Mouse (Mus musculus) common myeloid progenitor, adult 5-6 weeks (primary cell): Measurements from ENCODE around the gene Mdk. TPM values are rescaled to one million over a fixed set of nuclear protein-coding genes. Genes with fewer than 3 reads are reported as not detected.

ENCODE experiments used
- ATAC-seq: replicated peaks from 2 replicates; pipeline ENCODE4 v1.8.0; 2016; ENCODE audit warnings: low read depth, mild to moderate bottlenecking, moderate TSS enrichment, inconsistent platforms; ENCODE audit not compliant: poor library complexity, severe bottlenecking
- total RNA-seq: library from RNA; stranded (forward); fragments of 200-1000, 187-1606 nt; gene quantifications from 2 replicates; pipeline ENCODE4 v1.2.3, GENCODE M21; 2017

Gene Mdk
- 0.44 TPM in 1 of 2 replicates, not detected in the other for total RNA-seq

DNA sequence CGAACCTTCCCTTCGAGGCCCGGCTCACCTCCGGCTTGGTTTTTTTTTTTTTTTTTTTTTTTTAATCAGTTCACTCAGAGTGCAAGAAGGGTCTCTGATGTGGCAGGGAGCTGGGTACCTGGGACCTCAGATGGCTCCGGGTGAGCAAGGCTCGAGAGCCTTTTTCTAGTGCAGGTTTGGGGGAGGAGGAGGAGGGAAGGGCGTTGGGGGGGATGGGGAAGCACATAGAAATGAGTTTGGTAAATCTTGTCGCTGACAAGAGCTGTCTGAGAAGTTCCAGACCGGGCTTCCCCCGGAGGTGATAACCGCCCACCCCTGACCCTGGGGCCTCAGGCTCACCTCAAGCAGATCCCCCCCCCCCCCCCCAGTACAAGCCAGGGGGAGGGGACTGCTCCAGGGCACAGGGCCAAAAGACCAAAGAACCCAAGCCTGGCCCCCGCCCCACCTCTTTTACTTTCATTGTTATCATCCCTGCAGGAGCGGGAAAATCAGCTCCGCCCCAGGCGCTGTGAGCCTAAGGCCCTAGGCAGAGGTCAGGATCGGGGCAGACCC is at the start of gene Mdk:
Mdk (minus strand) TSS at position 138 of the 552 bp plus-strand sequence.
- ATAC-seq: no peak

DNA sequence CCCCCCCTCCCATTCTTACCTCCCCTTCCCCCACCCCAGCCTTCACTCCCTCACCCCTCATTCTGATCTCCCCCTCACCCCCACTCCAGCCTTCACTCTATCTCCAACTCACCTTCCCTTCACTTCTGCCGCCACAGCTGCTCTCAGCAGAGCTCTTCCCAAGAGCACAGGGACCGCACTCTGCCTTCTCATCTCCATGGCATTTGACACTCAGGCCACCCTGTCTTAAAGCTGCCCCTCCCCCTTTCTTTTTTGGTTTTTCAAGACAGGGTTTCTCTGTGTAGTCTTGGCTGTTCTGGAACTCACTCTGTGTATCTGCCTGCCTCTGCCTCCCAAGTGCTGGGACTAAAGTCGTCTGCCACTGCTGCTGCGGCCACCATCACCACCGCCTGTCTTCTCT is 48.7 kb upstream of the Mdk start:
- ATAC-seq: no peak

DNA sequence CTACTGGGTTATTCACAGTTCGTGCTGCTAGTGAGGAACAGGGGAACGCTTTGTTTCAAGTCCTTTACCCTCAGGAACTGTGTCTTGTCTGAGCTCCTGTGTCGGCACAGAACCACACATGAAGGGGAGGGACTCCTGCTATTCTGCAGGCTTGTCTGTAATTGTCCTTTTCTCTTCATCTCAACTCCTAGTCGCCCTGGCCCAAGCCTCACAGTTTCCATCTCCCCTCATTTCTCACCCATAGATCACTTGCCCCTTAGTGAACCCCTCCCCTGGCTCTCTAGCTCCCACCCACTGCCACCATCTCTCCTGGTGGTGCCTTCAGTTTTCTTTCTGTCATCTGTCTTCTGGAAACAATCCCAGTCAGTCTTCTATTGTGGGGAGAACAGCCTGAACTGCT is 48.1 kb upstream of the Mdk start:
- no peak for ATAC-seq

DNA sequence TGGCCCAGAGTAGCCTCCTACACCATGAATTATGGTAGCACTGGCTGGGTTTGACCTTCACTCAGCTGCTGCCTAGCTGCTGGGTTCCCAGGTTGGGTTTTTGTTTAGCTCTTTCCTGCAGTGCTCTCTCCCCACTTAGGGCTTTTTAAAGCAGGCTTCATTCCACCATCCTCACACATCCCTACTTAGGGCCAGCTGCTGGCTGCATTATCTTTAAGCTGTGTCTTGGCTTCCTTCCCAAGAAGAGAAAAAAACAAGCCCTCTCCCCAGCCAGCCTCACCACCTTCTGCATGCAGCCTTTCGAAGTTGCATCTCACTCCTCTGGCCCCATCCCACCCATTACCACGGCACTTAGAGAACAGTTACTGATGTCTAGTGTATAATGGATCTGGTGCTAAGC is 46.5 kb upstream of the Mdk start:
- ATAC-seq: no peak

DNA sequence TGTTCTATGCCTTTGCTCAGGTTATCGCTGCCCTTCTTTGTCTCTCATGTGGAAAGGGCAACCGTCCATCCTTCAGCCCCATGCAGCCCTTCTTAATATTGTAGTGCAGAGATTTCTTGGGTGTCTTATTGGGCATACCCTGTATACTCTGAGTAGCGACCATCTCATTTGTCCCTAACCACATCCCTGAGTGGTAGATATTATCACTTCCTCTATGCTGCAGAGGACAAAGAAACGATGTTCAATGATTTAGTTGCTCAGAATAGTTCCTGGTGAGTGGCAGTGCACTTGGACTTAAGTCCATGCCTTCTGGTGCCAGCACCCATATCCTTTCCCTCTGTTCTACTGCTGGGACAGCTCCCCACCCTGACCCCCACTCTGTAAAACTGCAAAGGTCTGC is 45.9 kb upstream of the Mdk start:
- ATAC-seq: peak; percentile 76

DNA sequence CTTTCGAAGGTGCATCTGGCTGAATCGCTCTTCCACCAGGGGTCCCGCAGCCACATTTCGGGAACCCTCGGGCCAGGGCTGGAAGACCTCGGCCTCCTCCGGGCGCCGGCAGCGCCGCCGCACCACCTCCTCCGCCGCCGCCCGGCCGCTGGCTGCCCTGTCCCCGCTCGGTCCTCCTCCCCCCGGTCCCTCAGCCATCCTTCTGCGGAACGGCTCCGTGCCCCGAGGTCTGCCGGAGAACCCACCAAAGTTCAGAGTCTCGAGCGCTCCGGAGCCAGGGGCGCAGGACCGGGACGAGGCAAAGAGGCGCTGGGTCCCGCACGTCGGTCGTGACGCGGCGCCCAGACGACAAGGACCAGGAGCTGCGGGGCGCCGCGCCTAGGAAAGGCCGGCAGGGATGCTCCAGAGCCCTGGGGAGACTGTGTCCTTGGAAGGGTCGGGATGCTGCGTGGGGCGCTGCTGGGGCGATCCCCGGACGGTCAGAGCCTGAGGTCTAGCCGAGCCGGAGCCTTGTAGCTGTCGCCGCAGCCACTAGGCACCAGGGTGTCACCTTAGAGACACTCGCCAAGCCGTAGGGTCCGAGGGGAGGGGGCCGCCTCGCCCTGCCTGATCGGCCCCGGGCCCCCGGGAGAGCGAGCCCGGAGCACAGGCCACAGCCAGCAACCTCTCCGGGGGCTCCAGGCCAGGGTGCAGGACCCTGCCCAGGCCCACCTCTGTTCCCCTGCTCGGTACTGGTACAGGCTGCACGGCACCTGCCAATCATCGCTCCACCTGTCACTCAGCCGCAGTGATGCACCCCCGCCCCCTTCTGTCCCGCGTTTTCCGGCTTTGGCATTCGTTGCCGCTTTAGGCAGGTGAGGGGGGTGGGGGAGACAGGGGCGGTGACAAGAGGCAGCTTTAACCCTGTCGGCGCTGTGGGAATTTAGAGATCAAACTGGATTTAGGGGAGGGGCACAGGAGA is 43.8 kb upstream of the Mdk start, which contains the start of gene Dgkz:
Dgkz (minus strand) TSS at position 284 of the 961 bp plus-strand sequence.
- ATAC-seq: no peak

DNA sequence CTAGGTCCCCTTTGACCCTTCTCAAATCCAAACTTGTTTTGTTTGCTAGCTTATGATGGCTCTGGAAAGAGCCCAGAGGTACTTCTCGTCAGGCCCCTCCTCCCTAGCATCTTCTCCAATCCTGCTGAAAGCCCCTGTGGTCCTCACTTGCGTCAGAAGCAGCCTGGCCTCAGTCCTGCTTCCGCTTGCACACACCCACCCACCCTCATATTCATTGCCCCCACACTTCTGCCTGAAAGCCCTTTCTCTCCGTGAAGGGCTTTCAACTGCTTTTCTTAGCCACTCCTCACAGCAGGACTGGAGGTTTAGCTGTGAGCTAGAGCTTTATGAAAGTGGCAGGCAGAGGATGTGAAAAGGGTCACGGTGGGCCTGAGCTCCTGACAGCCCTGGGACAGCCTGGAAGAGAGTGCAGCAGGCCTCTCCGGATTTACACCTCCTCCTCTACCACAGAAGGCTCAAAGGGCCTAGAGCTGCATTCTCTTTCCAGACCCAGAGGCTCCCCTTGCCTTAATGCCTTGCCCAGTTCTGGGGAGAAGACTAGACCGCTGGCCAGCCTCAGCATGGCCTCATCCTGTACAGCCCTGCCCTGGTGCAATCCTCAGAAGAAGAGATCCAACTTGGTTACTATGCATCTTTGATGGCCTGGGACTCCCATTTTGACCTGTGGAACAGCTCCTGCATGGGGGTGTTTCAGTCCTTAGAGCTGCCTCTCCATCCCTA is 41.5 kb upstream of the Mdk start:
- no peak for ATAC-seq

DNA sequence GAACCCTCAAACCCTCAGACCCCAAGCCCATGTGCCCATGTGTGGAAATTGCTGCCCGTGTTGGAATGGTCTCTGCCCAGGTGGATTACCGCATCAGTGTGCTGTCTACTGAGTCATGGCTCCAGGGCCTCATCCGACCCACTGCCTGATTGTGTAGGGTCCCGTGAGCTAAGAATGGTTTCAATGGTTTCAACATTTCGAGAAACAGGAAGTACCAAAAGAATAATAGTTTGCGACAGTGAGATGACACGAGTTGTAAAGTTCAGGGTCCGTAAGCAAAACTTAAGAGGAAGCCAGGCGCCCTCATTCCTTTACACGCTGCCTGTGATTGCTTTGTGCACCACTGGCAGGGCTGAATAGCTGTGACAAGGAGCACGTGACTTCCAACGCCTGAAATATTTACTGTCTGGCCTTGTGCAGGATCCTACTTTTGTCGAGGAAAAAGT is 40.0 kb upstream of the Mdk start:
- peak; percentile 76 for ATAC-seq

DNA sequence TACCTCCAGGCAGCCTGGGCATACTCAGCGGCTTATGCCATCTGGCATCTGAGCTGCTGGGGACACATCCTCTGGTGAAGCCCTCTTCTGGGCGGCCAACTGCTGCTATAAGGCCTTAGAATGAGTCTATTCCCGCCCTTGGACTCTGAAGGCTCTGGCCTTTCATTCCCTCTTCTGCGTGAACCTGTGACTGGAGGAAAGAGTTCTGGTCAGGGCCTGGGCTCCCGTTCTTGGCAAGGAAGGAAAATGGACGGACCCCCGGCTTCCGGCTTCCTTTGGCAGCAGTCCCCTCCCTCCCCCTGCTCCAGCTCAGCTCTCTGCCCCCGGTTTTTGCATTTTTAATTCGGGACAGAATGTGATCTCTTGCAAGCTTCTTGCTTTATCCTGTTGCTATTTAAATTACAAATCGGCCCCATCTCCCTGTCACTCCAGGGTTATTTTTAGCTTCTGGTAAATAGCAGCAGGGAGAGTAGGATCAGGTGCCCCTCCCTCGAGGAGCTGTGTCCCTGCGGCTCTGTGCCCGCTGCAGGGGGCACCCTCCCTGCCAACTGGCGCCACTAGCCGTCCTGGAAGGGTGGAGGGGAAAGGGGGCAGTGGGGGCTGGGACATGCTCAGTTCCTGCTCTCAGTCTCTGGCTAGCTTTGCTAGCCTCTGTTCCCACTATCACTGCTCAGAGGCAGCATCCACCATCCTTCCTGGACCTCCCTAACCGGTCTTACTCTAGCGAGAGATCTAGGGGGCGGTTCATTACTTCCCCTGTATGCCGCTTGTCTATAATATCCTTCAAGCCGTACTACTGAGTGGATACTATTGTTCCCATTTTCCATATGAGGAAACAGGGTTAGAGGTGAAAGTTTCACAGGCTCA is 39.4 kb upstream of the Mdk start:
- ATAC-seq: no peak; the same call in none of the 2 replicates

DNA sequence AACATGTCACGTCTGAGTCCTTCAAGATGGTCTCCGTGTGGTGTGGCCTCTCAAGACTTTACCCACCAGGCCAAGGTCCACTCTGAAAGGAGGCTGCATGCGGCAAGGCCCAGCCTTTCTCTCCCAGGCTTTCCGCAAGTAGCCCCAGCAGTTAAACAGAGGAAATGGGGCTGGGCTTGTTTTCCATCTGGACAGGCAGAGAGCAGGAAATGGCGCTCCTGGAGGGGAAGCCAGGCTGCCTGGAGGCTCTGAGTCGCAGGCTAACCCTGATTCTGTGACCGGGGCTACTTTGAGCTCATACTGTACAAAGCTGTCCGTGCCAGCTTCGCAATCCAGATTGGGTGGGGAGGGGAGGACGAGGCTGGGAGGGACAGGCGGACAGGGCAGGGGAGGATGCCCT is 35.9 kb upstream of the Mdk start:
- no peak for ATAC-seq

DNA sequence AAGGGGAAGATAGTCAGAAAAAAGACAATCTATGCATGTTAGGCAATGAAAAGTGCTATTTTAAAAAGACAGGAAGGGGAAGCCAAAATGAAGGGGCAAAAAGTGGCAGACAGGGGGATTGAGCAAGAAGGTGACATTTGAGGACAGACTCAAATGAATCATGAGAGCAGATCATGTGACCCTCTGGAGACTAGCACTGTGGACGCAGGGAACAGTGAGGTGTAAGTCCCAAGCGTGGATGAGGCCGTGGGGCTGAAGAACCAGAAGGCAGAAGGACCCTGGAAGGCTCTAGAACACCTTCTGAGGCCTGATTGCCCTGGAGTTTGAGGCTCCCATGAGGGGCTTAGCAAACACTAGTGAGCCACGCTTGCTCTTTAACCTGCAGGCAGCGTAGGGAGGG is 34.3 kb upstream of the Mdk start:
- ATAC-seq: peak; percentile 6

DNA sequence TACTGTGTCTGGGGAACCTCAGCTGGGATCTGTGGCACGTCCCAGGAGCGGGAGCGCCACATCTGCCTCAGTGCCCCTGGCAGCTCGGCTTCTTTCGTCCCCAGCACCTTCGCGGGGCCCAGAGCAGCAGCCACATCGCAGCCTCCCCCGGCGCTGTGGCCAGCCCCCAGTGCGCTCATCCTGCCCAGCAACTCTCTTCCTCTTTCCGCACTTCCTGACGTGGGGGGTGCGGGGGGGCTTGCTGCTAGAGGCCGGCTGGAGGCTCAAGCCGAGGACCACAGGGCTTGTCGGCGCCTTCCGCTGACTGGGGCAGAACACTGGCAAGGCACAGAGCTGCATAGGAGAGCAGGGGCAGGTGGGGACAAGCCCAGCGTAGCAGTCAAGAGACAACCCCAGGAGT is 33.3 kb upstream of the Mdk start:
- ATAC-seq: peak; percentile 66

DNA sequence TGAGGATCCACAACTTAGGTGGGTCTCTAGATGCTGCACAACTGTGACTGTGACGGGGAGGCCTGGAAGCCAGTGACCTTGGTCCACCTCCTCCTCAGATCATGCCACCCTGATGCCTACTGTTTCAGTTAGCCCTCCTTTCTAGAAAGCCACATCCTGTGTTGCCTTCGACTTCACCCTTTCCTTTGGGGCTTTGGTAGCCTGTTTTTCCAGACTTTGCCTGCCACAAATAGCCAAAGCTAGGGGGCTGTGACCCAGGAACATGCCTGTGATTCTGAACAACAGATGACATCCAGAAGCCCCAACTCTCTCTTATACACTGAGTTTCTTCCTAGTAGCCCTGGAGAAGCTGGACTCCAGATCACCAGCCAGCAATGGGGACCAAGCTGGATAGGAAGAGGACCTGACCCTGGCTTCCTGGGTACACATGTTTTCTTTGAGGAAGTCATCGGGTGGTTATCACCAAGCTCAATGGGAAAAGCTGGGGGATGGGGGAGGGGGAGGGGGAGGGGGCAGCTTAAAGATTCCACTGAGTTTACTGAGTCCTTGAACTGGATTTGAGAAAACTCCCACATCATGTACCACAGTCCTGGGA is 32.6 kb upstream of the Mdk start:
- ATAC-seq: no peak

DNA sequence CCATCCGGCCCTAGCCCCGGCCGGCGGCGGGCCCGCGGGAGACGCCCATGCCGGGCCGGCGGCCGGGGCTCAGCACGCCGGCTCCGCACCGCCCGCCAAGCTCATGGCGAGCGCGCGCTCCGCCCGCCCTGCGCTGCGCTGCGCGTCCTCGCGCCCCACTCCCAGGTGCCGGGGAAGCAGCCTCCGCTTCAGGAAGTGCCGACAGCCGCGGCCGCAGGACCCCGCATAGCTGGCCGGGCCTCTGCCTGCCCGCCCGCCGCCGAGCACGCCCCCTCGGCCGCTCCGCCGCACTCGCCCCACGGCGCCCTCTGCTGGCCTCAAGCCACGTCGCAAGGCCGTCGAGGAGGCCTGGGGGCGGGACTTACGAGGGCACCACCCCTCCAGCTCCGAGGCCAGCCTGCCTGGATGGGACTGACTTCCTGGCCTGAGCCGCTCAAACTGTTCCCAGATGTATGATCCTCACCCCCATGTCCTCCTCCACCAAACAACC is 31.4 kb upstream of the Mdk start:
- ATAC-seq: peak; percentile 59

DNA sequence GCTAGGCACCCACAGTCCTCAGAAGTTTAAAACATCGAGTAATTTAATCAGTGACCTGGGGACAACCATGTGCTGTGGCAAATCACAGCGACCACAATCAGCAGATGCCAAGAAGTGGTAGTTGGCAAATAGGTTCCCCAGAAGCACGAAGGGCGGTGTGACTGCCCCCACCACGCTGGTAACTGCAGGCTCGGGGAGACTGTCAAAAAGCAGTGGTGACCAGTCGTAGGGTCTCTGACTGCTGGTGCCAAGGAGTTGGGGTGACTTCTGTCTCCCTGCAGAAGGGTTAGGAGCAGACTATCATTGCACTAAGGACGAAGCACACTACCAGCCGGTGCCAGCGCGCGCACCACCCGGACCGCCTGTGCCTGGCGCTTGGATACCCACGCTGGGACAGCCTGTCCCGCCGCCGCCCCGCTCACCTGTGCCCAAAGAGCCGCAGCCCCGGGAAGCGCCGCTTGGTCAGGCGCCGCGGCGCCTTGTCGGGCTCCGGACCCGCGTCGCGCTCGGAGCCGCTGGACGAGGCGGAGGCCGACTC is 30.8 kb upstream of the Mdk start:
- no peak for ATAC-seq

DNA sequence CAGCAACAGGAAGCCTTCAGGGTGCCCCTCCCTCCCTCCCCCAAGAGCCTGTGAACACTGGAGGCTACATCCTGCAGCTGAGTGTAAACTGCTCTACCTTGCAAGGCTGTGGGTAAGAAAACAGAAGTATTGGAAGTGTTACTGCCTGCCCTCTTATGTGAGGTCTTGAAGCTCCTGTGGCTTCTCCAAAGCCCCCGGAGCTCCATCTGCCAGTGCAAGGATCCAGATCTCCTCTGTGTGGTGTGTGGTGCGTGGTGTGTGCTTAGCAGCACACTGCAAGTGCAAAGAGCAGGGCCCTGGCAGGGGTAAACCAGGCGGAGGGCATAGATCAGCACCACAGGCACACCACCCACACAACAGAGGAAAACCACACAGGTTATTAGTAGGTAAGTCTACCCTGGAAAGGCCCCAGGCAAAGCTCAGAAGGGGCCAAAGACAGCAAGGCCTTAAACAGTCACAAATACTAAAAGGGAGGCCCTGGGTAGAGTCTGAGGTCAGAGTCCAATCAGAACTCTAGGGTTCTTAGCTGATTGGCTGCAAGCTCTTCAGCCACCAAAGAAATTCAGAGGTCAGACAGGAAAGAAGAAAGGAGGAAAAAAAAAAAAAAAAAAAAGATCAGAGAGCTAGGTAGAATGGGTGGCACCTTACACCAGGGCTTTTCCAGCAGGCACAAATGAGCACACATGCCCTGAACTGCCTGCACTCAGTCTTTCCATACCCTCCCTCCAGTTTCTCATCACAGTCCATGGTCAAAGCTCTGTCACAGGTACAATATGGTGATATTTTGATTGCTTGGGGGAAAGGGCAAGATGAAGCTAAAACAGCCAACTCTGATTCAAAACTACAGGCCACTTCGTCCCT is 30.0 kb upstream of the Mdk start:
- ATAC-seq: no peak

DNA sequence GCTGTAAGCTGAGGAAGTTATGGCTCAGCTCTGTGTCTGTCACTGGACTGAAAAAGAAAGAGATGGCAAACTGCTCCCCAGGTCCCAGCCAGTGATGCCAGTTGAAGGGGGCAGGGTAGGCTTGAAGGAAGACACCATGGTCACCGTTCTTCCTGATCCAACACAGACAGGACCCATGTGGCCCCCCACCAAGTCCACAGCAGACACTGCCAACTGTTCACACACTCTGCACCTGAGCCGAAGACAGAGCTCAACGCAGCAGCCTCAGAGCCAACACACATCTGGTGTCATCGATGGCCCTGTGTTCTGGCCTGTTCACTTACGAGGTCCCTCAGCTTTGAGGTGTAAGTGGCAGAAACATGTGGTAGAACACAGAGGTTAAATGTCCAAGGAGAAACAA is 28.4 kb upstream of the Mdk start:
- no peak for ATAC-seq
